Mouse (Mus musculus): Measurements from ENCODE around the gene Nemp2.

Gene Nemp2

GRCm38 (mm10) chr1:52630248-52630936, at the start of gene Nemp2:
TSS of gene Nemp2 (plus strand) at chr1:52630703.
- DNase-seq: peak; percentile 94

GRCm38 (mm10) chr1:52581744-52582143, 48.8 kb upstream of the Nemp2 start:
- DNase-seq: no peak

GRCm38 (mm10) chr1:52582866-52583265, 47.6 kb upstream of the Nemp2 start:
- no peak for DNase-seq

GRCm38 (mm10) chr1:52596982-52597646, 33.4 kb upstream of the Nemp2 start:
- peak; percentile 75 for DNase-seq

- peak; percentile 77 for DNase-seq
These were observed 32.7 kb upstream of the Nemp2 start for GRCm38 (mm10) chr1:52597761-52598160.

GRCm38 (mm10) chr1:52598361-52598760, 32.1 kb upstream of the Nemp2 start:
- no peak for DNase-seq

- DNase-seq: peak; percentile 6
These were observed 29.0 kb upstream of the Nemp2 start for GRCm38 (mm10) chr1:52601496-52601895.

- DNase-seq: no peak
These were observed 22.8 kb upstream of the Nemp2 start for GRCm38 (mm10) chr1:52607700-52608099.

- no peak for DNase-seq
These were observed 22.0 kb upstream of the Nemp2 start for GRCm38 (mm10) chr1:52608486-52608885.

GRCm38 (mm10) chr1:52618217-52618616, 12.3 kb upstream of the Nemp2 start:
- DNase-seq: no peak

- no peak for DNase-seq
These were observed 10.1 kb upstream of the Nemp2 start for GRCm38 (mm10) chr1:52620442-52620841.

- DNase-seq: peak; percentile 32
These were observed 415 bp downstream of the Nemp2 start for GRCm38 (mm10) chr1:52630937-52631299.

GRCm38 (mm10) chr1:52631570-52631969, 1.1 kb downstream of the Nemp2 start:
- DNase-seq: no peak

- no peak for DNase-seq
These were observed 3.7 kb downstream of the Nemp2 start for GRCm38 (mm10) chr1:52634251-52634650.

- no peak for DNase-seq
These were observed 5.4 kb downstream of the Nemp2 start for GRCm38 (mm10) chr1:52635932-52636331.

- DNase-seq: no peak
These were observed 7.6 kb downstream of the Nemp2 start for GRCm38 (mm10) chr1:52638101-52638500.

- no peak for DNase-seq
These were observed 8.6 kb downstream of the Nemp2 start for GRCm38 (mm10) chr1:52639090-52639489.

GRCm38 (mm10) chr1:52640266-52640665, 9.8 kb downstream of the Nemp2 start:
- no peak for DNase-seq

GRCm38 (mm10) chr1:52640736-52641135, 10.2 kb downstream of the Nemp2 start:
- DNase-seq: no peak

GRCm38 (mm10) chr1:52648153-52649027, 17.9 kb downstream of the Nemp2 start:
- peak; percentile 82 for DNase-seq

- no peak for DNase-seq
These were observed 19.6 kb downstream of the Nemp2 start for GRCm38 (mm10) chr1:52650066-52650465.

GRCm38 (mm10) chr1:52652601-52653253, 22.2 kb downstream of the Nemp2 start:
- no peak for DNase-seq

GRCm38 (mm10) chr1:52653366-52653765, 22.9 kb downstream of the Nemp2 start:
- no peak for DNase-seq

All from right cerebral cortex, adult 18-20 months (tissue).